Mouse (Mus musculus) brain, adult 2 months (tissue): ENCODE data around the gene Megf8.
A peak's percentile ranks its signal among the peaks of the same experiment; 100 is the strongest.

Source experiments
- DNase-seq: peaks from one replicate; pipeline ENCODE4 v3.0.0; 2011; ENCODE audit warnings: low read depth, low spot score

Gene Megf8

DNA sequence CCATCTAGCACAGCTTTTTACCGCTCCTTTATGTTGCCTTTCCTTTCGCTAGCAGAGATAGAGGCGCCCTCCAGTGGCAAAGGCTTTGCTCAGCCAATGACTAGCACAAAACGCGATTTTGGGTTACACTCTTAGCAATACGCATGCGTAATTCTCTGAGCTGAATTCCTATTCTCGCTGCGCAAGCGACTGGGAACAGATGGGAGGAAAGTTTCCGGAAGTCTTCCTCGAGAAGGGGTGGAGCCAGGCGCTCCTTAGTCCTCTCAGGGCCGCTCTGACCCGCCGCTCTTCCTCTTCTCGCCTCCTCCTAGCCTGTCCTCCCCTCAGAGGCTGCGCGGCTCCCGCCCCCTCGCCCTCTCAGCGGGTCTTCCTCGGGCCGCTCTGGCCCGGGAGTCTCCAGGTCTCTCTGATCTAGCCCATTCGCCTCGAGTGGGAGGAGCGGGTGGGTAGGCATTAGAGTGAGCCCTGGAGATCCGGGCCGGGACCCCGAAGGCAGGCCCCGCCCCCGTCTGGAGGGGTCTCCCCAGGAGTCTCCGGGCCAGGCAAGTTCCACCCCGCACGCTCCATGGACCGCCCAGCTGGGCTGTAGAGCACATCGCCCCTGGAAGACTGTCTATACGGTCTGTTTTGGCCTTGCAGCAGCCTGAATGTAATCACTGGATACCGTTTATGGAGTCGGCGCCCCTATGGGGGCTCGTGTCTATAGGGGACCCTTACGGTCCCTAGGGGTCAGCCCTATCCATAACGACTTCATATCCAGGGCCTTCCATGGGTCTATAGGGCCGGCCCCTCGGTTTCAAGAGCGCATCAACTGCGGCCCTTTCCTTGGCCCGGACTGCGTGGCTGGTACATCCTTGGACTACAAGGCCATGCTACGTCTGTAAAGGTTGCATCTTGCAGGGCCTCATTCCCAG, at the start of gene Megf8:
Gene Megf8, plus strand, starts transcription at position 633 of the 914 bp plus-strand sequence.
- DNase-seq, result peak; percentile 100

DNA sequence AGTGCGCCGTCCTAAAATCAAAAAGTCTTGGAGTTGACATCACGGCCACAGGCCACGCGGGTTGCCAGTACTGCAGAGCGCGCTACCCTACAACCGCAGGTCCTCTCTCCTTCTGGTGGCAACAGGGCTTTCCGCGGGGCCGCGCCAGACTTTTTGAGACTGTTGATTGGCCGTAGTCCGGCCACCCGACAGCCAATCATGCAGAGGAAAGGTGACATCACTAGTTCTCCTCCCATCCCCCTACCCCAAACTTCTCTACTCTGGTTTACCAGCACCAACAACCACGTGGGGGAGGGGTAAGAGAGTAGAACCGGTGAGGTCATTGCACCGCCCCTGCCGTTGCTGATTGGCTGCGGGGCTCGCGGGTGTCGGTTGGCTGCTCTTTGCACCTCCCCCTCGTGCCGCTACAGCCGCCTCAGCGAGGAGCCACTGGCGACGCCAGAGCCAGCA, 49.6 kb upstream of the Megf8 start, which contains the start of gene Cic:
Gene Cic, plus strand, starts transcription at position 404 of the 450 bp plus-strand sequence.
- DNase-seq, result peak; percentile 100

DNA sequence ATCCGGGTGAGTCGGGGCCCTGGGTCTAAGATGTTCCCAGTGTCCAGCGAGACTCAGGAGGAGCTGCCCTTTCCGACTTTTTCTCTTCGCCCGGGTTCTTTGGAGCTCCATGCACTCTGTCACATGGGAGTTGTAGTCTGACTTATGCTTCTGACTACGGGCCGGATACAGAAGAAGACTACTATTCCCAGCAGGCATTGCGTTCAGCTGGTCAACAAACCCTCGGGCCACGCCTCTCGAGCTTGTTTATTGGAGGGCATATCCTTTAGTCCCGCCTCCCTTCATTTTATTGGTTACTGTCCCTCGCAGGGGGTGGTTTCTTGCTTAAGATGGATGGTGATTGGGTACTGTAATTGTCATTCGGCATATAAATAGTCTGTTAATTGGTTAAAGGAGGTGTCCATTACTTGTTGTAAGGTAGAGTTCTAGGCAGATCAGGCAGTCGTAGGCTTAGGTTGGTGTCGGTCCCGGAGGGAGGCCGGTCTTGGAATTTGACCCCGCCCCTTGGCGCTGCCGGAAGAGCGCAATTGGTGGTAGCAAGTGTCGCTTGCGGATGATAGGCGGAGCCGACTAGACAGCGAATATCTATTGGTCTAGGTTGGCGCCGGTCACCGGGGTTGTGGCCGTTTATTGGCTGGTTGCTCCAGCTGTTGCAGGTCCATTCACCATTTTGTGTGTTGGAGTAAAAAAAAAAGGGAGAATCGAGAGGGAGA, 49.1 kb upstream of the Megf8 start:
- peak; percentile 100 for DNase-seq

DNA sequence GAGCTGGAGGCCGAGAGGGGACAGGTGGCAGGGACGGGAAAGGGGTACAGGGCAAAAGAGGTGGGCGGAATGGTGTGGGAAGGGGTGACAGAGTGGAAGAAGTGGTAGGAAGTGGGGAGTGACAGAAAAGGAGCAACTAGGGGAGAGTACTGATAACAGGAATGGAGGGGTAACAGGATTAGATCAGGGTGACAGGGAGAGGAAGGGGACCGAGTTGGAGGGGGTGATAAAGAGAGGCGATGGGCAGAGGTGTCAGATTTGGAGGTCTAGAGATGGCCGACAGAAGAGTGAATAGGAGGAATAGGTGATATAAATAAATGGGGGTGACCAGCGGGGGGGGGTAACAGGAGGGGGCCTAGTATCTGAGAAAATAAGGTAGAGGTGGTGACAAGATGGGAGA, 48.4 kb upstream of the Megf8 start:
- no peak for DNase-seq

DNA sequence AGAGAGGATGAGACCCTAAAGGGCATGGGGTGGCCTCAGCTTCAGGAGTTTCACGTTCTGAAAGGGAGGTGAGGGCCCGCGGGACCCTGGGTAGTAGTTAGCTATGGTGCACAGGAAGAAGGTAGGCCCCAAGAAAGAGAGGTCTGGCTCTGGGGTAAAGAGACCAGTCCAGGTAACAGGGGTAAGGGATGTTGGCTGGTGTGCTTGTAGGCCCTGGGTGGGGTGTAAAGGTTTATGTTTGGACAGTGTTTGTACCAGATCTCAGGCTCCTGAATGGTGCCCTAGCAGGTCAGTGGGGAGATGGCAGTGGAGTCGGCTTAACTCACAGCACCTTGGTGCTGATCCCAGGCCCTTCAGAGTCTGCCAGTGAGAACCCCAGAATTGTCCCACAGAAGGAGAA, 47.9 kb upstream of the Megf8 start:
- DNase-seq, result no peak

DNA sequence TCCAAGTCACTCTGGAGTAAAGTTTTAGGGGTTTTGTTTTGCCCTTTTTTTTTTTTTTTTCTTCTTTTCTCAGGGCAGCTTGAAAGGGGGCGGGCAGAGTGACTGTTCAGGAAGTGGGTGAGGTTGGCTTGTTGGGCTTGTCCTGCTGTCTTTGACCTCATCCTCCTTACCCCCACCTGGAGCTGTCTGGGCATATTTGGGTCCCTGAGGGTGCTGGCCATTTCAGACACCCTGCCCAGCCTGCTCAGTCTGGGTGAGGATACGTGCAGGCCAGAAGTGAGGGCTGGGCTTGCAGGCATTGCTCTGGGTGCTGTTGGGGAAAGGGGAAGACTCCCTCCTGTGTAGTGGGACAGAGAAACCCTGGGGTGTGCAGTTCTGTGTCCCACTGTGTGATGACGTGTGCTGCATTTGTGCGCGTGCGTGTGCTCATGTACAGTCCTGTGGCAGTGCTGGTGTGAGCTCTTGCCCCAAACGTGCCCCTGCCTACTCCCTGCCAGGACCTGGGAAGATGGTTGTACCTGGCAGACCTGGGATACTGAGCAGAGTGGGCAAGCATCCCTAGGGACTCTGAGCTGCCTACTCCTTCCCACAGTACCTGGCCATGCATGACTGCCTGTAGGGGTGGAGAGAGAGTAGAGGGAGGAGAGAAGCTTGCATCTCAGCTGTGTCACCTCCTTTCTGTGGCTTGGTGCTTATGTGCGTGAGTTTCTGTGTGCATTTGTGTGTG, 47.3 kb upstream of the Megf8 start:
- peak; percentile 22 for DNase-seq

DNA sequence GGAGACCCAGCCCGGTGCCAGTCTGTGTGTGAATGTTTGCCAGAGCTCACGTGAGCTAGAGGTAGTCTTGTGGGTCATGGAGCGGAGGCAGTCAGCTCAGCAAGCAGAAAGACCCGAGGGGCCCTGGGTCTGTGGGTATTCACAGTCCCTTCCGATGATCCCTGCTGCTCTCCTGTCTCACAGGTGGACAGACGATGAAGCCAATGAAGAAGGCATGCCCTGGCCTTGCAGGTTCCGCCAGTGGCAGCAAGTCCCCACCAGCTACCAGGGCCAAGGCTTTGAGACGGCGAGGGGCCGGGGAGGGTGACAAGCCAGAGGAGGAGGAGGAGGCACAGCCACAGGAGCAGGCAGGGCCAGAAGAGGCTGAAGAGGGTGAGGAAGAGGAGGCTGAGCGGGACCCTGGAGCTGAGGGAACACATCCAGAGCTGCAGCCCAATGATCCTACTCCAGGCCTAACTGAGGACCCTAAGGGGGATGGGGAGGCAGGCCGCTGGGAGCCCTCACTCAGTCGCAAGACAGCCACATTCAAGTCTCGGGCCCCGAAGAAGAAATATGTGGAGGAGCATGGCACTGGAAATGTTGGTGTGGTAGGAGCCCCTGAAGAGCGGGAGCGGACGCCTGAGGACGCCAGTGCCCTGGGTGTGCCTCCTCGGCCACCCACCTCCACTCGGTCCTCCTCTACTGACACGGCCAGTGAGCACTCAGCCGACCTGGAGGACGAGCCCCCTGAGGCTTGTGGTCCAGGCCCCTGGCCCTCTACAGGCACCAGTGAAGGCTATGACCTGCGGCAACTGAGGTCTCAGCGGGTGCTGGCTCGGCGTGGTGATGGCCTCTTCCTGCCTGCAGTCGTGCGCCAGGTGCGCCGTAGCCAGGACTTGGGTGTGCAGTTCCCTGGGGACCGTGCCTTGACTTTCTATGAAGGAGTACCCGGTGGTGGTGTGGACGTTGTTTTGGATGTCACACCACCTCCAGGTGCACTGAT, 46.0 kb upstream of the Megf8 start:
- DNase-seq, result no peak

DNA sequence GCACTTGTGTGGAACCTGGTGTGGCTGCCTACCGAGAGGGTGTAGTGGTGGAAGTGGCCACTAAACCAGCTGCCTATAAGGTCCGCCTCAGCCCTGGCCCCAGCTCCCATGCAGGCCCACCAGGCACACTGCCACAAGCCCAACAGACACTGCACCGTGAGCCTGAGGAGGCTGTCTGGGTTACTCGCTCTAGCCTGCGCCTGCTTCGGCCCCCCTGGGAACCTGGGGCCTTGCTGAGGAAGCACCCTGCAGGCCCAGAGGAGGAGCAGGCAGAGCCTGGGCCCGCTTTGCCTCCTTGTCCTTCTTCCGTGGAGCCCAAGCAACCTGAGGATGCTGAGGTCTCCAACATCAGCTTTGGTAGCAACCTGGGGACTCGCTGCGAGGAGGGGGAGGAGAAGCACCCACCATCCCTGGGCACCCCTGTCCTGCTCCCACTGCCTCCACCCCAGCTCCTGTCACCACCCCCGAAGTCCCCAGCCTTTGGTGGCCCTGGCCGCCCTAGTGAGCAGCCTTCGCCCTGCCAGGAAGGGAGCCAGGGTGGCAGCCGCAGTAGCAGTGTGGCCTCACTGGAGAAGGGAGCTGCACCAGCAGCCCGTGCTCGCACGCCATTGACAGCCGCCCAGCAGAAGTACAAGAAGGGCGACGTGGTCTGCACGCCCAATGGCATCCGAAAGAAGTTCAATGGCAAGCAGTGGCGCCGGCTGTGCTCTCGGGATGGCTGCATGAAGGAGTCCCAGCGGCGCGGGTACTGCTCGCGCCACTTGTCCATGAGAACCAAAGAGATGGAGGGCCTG, 45.1 kb upstream of the Megf8 start:
- DNase-seq, result no peak

DNA sequence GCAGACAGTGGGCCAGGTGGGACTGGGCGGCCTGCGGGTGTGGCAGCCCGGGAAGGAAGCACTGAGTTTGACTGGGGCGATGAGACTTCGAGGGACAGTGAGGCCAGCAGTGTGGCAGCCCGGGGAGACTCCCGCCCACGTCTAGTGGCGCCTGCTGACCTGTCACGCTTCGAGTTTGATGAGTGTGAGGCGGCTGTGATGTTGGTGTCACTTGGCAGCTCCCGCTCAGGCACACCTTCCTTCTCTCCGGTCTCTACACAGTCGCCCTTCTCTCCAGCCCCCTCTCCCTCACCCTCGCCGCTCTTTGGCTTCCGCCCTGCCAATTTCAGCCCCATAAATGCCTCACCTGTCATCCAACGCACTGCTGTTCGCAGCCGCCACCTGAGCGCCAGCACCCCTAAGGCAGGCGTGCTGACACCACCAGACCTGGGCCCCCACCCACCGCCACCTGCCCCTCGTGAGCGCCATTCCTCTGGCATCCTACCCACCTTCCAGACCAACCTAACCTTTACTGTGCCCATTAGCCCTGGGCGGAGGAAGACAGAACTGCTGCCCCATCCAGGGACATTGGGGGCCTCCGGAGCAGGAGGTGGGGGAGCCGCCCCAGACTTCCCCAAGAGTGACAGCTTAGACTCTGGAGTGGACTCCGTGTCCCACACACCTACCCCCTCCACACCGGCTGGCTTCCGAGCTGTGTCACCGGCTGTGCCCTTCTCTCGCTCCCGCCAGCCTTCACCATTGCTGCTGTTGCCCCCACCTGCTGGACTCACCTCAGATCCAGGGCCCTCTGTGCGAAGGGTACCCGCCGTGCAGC, 44.3 kb upstream of the Megf8 start:
- DNase-seq, result no peak

DNA sequence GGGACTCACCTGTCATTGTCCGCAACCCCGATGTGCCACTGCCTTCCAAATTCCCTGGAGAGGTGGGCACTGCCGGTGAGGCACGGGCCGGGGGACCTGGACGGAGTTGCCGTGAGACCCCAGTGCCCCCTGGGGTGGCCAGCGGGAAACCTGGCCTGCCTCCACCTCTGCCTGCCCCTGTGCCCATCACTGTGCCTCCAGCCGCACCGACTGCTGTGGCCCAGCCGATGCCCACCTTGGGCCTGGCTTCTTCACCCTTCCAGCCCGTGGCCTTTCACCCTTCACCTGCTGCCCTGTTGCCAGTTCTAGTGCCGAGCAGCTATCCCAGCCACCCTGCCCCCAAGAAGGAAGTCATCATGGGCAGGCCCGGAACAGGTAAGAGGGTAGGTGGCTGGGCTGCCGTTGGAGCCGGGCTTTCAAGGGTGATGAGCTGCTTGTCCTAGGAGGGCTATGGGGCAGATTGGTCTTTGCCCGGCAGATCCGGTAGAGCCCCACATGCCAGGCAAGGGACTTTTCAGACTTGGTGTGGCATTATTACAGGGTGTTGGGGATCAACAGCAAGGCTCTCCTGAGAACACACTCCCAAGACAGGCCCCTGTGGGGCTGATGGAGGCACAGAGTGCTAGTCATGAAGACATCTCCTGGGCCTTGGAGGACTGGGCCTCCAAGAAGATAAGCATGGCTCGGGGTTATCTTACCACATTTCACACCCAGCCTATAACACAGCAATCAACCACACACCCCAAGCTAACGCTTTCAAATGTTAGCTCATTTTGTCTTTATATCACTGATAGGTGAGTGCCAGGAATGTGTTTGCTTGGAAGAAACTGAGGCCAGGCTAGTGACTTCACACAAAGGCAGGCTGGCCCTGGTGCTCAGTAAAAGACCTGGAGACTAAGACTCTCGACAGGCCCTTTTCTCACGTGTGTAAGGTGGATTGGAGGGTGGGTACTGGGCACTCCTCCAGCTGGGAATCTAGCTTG, 43.4 kb upstream of the Megf8 start:
- no peak for DNase-seq

DNA sequence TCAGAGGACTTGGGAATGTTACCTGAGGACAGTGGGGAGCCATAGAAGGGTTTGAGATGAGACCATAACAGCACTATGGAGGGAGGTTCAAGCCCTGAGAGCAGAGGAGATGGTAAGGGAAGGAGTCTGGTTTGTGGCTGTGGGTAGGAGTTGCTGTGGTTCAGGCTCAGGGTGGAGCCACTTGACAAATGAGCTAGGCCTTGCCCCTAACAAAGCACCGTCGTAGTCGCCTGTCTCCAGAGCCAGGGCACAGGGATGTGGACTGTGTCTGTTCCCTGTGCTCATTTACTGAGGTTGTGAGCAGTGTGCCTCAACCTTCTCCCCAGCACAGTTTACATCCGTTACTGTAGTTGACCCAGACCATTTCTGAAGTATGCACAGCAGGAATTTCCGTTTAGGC, 42.4 kb upstream of the Megf8 start:
- DNase-seq, result no peak

DNA sequence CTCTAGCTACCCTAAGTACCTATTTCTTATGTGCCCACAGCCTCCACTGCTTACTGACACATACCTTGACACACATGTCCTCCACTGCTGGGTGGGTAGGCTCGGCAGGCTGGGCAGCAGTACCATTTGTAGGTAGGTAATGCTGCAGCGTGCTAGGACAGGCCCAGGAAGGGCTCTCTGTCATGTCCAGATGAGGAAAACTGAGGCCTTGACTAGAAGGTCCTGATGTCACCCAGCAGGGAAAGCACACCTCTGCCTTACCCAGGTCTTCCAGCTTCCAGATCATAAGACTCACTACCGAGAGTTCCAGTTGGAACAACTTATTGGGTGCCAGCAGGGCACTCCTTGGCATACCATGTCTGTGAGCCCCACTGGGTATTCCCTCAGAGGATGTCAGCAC, 42.0 kb upstream of the Megf8 start:
- DNase-seq, result no peak

DNA sequence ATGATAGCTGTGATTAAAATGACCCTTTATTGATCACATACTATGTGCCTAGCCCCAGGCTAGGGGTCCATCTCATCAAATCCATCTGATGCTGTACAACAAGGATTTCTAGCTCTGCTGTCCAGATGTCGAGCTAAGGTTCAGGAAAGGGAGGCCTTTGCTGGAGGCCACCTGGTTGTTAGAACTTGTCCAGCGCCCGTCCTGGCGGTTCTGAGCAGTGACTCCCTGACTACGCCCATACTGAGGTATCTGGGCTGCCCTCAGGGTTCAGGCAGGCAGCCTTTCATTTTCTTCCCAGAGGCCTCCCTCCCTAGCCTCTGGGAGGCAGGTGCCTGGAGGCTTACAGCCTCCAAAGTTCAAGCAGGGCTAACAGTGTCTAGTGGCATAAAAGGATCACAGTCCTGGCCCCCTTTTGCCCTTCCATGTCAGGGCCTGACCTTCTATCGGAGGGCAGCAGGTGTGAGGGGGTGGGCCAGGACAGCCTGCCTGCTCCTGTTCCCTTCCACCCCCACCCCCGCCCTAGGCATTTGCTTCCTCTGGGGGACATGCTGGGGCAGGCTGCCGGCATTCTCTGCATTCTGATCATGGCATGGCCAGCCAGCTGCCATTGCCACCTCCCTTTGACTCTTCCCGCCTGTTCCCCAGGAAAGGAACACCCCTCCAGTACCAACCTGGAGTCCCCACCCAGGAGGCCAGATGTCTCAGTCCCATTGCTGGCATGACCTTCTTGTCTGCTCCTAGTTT, 41.2 kb upstream of the Megf8 start:
- no peak for DNase-seq

DNA sequence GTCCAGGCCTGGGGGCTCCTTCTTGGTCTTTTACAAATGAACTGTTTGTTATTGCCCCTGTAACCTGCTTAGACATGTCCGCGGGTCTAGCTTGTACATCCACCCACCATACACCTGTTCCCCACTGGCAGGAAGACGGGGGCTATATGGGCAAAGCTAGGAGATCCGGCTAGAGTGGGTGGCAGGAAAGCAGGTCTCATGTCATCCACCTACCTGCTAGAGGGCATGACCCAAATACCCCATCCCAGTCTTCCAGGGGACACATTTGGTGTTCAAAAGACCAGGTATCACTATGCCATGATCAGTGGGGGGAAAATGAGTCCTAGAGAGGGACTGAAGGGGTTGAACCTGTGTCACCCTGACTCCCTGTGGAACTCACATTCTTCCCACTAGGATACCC, 39.6 kb upstream of the Megf8 start:
- no peak for DNase-seq

DNA sequence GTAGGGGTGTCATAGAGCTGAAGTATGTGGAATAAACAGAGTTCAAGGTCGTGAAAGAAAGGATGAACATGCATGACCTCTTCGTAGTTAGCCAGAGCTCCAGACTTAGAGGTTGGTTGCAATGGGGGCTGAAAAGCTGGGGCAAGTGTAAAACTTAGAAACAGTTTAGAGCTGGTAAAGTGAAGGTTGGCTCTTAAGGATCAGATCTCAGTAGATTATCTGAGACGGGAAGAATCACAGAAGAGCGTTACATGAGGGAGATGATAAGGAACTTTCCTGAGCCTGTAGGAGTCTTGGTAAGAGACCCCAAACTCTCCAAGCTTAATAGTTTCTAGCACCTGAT, 39.0 kb upstream of the Megf8 start:
- no peak for DNase-seq

DNA sequence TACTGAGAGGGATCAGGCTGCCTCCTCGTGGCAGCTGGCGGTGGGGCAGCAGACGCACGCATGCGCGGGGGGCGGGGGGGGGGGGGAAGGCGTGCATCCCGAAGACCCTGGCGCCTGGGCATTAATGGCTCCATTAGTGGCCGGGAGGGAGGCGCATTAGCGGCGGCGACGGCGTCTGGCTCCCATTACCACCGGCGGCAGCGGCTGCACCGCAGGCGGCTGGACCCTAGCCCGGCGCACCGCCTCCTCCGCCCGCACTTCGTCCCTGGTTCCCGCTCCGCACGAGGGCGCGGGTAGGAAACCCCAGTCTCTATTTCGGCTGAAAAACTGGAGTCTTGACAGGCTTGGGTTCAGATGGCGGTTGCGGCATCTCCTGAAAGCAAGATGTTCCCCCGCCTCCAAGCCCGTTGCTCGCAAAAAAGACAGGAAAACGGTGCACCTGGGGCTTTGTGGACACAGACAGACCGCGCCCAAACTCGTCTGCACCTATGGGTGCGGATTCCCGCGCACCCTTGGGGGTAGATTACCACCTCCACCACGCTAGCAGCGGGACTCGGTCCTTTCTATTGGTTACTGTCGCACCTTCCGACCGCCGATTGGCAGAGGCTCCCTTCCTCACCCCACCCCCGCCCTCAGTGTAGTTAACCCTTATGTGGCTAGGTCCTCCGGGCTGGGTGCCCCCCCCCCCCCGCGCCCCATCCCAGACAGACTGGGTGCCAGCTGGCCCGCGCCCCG, 38.5 kb upstream of the Megf8 start:
- peak; percentile 97 for DNase-seq
